Mouse (Mus musculus): Measurements from ENCODE around the gene C2cd2l.

The C2cd2l gene

GRCm38 (mm10) chr9:44266478-44267226 lies 53.4 kb downstream of the C2cd2l start:
- DNase-seq (ENCODE audit: low read depth), result peak; percentile 22

GRCm38 (mm10) chr9:44261388-44261787 lies 58.7 kb downstream of the C2cd2l start:
- no peak for DNase-seq (ENCODE audit: low read depth)

Measured in induced T-regulatory cell, adult 2 months (primary cell).